Mouse (Mus musculus) intestine, postnatal 0 days (tissue): ENCODE data around the gene 2700081O15Rik. TPM values are rescaled to one million over a fixed set of nuclear protein-coding genes. Genes with fewer than 3 reads are reported as not detected.
A peak's percentile ranks its signal among the peaks of the same experiment; 100 is the strongest.
"Not testable (repeated sequence)": the region's sequence is repeated elsewhere in the genome, so short reads cannot be mapped to it uniquely, and the experiment has no call there.

Experiments used
- ATAC-seq: fragments of 200-750 bp; cut with Nextera tagmentation; 2 replicates; pipeline ENCODE4 v1.8.0; 2017; ENCODE audit warnings: mild to moderate bottlenecking, moderate TSS enrichment, moderate library complexity
- H3K27ac ChIP-seq: fragments of 300-500 bp; sonication (generic); 2 replicates; pipeline ENCODE4 v1.5.1; 2014; ENCODE audit warnings: mild to moderate bottlenecking, low read depth, low read length, moderate library complexity
- H3K27me3 ChIP-seq: fragments of 300-500 bp; sonication (generic); replicated peaks from 2 replicates; pipeline ENCODE4 v1.6.1; 2014; ENCODE audit warnings: low read length, mixed read lengths; ENCODE audit not compliant: control insufficient read depth, insufficient read depth
- H3K36me3 ChIP-seq: fragments of 300-500 bp; sonication (generic); 2 replicates; pipeline ENCODE4 v1.6.1; 2014; ENCODE audit warnings: mild to moderate bottlenecking, moderate library complexity; ENCODE audit not compliant: control insufficient read depth, insufficient read depth
- H3K4me1 ChIP-seq: fragments of 300-500 bp; sonication (generic); replicated peaks from 2 replicates; pipeline ENCODE4 v1.6.1; 2014; ENCODE audit warnings: antibody characterized with exemption, low read length, mixed read lengths; ENCODE audit not compliant: control insufficient read depth, insufficient read depth
- H3K4me2 ChIP-seq: fragments of 300-500 bp; sonication (generic); replicated peaks from 2 replicates; pipeline ENCODE4 v1.6.1; 2014; ENCODE audit warnings: low read depth, mild to moderate bottlenecking, moderate library complexity
- H3K4me3 ChIP-seq: fragments of 300-500 bp; sonication (generic); 2 replicates; pipeline ENCODE4 v1.5.1; 2014; ENCODE audit warnings: low read depth, low read length
- H3K9ac ChIP-seq: fragments of 300-500 bp; sonication (generic); 2 replicates; pipeline ENCODE4 v1.6.1; 2014; ENCODE audit warnings: mild to moderate bottlenecking, low read depth, low read length
- H3K9me3 ChIP-seq: fragments of 300-500 bp; sonication (generic); 2 replicates; pipeline ENCODE4 v1.6.1; 2016; ENCODE audit warnings: mixed run types; ENCODE audit not compliant: control insufficient read depth
- CTCF ChIP-seq: sonication (generic); IDR thresholded peaks from 2 replicates; pipeline ENCODE4 v1.5.1; 2016; ENCODE audit warnings: low read depth, mild to moderate bottlenecking, control low read depth, antibody characterized with exemption, moderate library complexity
- WGBS: fragments of 180-500 bp; shearing (Covaris S2); extraction: QIAGEN DNeasy Blood & Tissue Kit; methylation state at CpG from one replicate; pipeline ENCODE4 v1.1.7; 2014; 5-methylcytosine and 5-hydroxymethylcytosine counted together
- polyA plus RNA-seq: library from polyadenylated mRNA; unstranded; fragments of >200 nt; fragmentation: Nextera tagmentation; extraction: Ambion mirVana; gene quantifications from 2 replicates; pipeline ENCODE4 v1.2.1, GENCODE M21; 2015

The 2700081O15Rik gene
- 2.7 and 2.9 TPM in 2 replicates for polyA plus RNA-seq

- WGBS, result under 1% methylated on average over 106 of the region's 107 CpGs
- H3K27me3 ChIP-seq, result no peaks in the 10 kb centered on the region
- peak within 1 kb of the TSS; percentile 95 for H3K9ac ChIP-seq
- H3K9me3 ChIP-seq, result no peaks in the 10 kb centered on the region
- H3K4me1 ChIP-seq, result 0 out of 2 replicates have a peak, but pooled peaks cover 6% of the 10 kb centered on the region
- H3K27ac ChIP-seq, result peak within 1 kb of the TSS; percentile 82
- peaks cover 15% of the 10 kb centered on the region for H3K36me3 ChIP-seq
- H3K4me2 ChIP-seq, result peak within 1 kb of the TSS; percentile 99
- no peak; the same call in 1 of the 2 replicates for TF ChIP-seq CTCF
- H3K4me3 ChIP-seq, result peak within 1 kb of the TSS; percentile 79
- peak; percentile 68 for ATAC-seq
These were observed at the start of gene 2700081O15Rik for GRCm38 (mm10) chr19:7416834-7417735. TSS of gene 2700081O15Rik (plus strand) at chr19:7417625.

DNA sequence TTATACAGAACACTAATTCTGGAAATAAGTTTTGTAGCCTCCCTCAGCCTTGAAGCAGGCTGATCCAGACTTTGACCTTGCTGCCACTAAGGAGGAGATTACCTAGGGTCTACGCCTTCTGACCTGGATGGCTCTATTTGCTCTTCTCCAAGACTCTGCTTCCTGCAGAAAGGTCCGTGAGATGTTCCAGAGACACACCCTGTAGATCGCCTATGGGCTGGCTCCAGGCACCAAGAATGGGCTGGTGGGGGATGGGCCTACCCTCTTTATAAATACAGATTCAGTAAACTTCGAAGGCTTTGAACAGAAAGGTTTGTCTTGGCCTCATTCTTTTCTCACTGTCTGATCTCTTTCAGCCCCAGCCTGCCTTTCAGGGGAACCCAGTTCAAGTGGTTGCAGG is 48.0 kb upstream of the 2700081O15Rik start:
- H3K9me3 ChIP-seq, H3K4me1 ChIP-seq, H3K27me3 ChIP-seq, H3K4me3 ChIP-seq, H3K4me2 ChIP-seq, H3K9ac ChIP-seq: not testable (repeated sequence)
- 38% methylated on average over 4 of the region's 4 CpGs for WGBS
- Histone ChIP-seq H3K27ac (peak overlapping the region; percentile 11; the same call in 1 of the 2 replicates), H3K36me3 (peaks cover 48% of the 10 kb centered on the region)
- ATAC-seq, result peak; percentile 25; the same call in 1 of the 2 replicates

DNA sequence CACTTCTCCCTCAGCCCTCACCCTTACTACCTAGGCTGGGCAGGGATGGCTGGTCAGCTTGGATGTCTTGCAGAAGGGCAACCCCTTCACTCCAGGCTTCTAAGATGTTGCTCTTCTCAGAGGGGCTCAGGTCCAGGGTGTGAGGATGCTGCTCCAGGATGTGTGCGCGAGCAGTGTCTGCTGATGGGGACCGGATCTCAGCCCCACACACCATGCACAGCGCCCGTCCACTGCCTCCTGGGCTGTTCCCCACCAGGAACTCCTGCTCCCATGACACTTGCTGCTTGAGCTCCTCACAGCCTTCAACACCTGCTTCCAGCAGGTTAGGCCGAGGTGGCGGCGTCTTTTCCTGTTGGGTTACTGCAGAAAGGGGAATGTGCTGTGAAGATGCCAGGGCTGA is 42.9 kb upstream of the 2700081O15Rik start:
- Histone ChIP-seq H3K4me1 (no peaks in the 10 kb centered on the region), H3K36me3 (peaks cover 50% of the 10 kb centered on the region), H3K9ac (no peak overlapping the region), H3K27me3 (no peaks in the 10 kb centered on the region), H3K27ac (no peak overlapping the region), H3K4me2 (no peak overlapping the region), H3K9me3 (no peaks in the 10 kb centered on the region), H3K4me3 (no peak overlapping the region)
- ATAC-seq, result no peak
- 95% methylated on average over 8 of the region's 8 CpGs for WGBS
- no peak for TF ChIP-seq CTCF

- WGBS, result 65% methylated on average over 2 of the region's 2 CpGs
- Histone ChIP-seq H3K4me2 (no peak overlapping the region), H3K27me3 (no peaks in the 10 kb centered on the region), H3K4me1 (no peaks in the 10 kb centered on the region; the same call in 1 of the 2 replicates), H3K36me3 (peaks cover 28% of the 10 kb centered on the region), H3K9ac (no peak overlapping the region), H3K27ac (no peak overlapping the region), H3K4me3 (no peak overlapping the region), H3K9me3 (no peaks in the 10 kb centered on the region)
- TF ChIP-seq CTCF, result no peak
- no peak for ATAC-seq
These were observed 39.8 kb upstream of the 2700081O15Rik start for GRCm38 (mm10) chr19:7377639-7378038.

DNA sequence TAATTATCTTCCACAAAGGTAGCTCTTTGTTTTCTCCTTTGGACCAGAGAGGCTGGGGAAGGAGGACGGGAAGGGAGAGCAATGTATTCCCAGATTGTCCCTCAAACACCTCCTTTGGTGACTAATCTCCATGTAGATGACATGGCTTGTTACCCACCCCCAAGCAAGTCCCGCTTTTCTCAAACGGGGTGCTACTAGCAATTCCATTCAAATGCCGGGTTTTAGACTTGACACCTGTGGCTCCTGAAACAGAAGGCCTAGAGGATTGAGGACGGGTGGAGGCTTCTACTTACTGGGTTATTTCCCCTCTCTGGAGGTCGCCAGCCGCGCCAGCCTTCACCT is 35.5 kb upstream of the 2700081O15Rik start:
- Histone ChIP-seq H3K4me2 (peak overlapping the region; percentile 73), H3K9me3 (no peaks in the 10 kb centered on the region), H3K36me3 (no peaks in the 10 kb centered on the region), H3K27me3 (no peaks in the 10 kb centered on the region), H3K4me1 (no peaks in the 10 kb centered on the region; the same call in 1 of the 2 replicates), H3K9ac (peak overlapping the region; percentile 94), H3K27ac (peak overlapping the region; percentile 78), H3K4me3 (peak overlapping the region; percentile 75)
- no peak for TF ChIP-seq CTCF
- no peak for ATAC-seq
- WGBS, result 8% methylated on average over 8 of the region's 8 CpGs

GRCm38 (mm10) chr19:7382248-7382902 is 35.0 kb upstream of the 2700081O15Rik start:
- peak; percentile 30; the same call in 1 of the 2 replicates for TF ChIP-seq CTCF
- WGBS, result 1% methylated on average over 51 of the region's 60 CpGs
- H3K36me3 ChIP-seq, result no peaks in the 10 kb centered on the region
- H3K4me1 ChIP-seq, result no peaks in the 10 kb centered on the region; the same call in 1 of the 2 replicates
- peak; percentile 41 for ATAC-seq
- H3K9ac ChIP-seq, result peak overlapping the region; percentile 94
- no peaks in the 10 kb centered on the region for H3K9me3 ChIP-seq
- peak overlapping the region; percentile 78 for H3K27ac ChIP-seq
- peak overlapping the region; percentile 73 for H3K4me2 ChIP-seq
- peak overlapping the region; percentile 75 for H3K4me3 ChIP-seq
- H3K27me3 ChIP-seq, result no peaks in the 10 kb centered on the region
